Mouse (Mus musculus) testis, adult 2 months (tissue): ENCODE results near the gene Pgm3.

Source experiments
- CTCF ChIP-seq: fragments of 200-500 bp; IDR thresholded peaks from 2 replicates; pipeline ENCODE4 v1.5.1; 2012; ENCODE audit warnings: low read depth, mild to moderate bottlenecking, inconsistent platforms, low read length, moderate library complexity; ENCODE audit not compliant: control insufficient read depth, insufficient read depth, insufficient replicate concordance
- POLR2A ChIP-seq: fragments of 200-500 bp; IDR thresholded peaks from 2 replicates; pipeline ENCODE4 v1.6.1; 2012; ENCODE audit warnings: low read depth, mild to moderate bottlenecking, inconsistent platforms, low read length, moderate library complexity; ENCODE audit not compliant: control insufficient read depth

- TF ChIP-seq CTCF (no peak), POLR2A (no peak)
These were observed 2.2 kb downstream of the Pgm3 start for GRCm38 (mm10) chr9:86569314-86569910.
